Mouse (Mus musculus) liver, postnatal 0 days (tissue): ENCODE measurements around the gene Dsp.

Source experiments
- CTCF ChIP-seq: sonication (generic); IDR thresholded peaks from 2 replicates; pipeline ENCODE4 v1.5.1; 2016; ENCODE audit warnings: antibody characterized with exemption, low read depth
- EP300 ChIP-seq: IDR thresholded peaks from 2 replicates; pipeline ENCODE4 v1.6.1; 2016; ENCODE audit warnings: antibody characterized with exemption, low read depth, mild to moderate bottlenecking

DNA sequence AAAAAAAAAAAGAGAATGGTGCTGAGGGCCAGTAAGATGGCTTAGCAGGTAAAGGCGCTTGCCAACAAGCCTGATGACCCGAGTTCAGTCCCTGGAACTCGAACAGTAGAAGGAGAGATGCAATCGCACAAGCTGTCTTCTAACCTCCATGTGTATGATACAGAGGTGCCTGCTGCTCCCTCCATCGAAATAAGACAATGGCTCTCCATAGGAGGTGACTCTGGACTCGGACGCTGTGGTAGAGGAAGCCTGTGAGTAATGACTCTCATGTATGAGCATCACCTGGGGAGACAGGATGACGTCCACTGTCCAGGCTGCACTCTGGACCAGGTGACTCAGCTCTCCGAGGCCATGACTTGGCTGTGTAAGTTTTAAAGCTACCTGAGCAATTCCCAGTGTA, 21.0 kb upstream of the Dsp start:
- TF ChIP-seq CTCF (no peak), EP300 (no peak)
